Mouse (Mus musculus): ENCODE measurements around the gene Btbd16.

DNA sequence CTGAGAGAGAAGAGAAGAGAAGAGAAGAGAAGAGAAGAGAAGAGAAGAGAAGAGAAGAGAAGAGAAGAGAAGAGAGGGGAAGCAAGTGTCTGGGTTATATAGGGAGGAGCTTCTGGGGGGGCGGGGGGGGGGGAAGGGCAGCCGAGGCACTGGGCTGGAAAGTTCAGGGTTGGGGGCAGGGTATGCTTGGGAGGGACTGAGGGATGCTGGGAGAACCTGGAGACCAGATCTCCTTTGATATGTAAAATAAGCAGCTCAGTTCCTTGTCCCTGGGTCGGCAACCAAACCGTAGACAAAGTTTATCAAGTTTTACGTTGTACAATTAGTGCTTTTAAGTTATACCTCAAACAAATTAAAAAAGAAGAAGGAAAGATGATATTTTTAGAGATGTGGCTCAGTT, 86.1 kb downstream of the Btbd16 start:
- TF ChIP-seq CTCF (IDR thresholded peaks at IDR 0.05; ENCODE audit: low read depth) (no peak), EP300 (IDR thresholded peaks at IDR 0.05; ENCODE audit: low read depth) (no peak)

All from liver, postnatal 0 days (tissue).